8 mouse cellular contexts compared by ENCODE assay signal in the genomic region with DNA sequence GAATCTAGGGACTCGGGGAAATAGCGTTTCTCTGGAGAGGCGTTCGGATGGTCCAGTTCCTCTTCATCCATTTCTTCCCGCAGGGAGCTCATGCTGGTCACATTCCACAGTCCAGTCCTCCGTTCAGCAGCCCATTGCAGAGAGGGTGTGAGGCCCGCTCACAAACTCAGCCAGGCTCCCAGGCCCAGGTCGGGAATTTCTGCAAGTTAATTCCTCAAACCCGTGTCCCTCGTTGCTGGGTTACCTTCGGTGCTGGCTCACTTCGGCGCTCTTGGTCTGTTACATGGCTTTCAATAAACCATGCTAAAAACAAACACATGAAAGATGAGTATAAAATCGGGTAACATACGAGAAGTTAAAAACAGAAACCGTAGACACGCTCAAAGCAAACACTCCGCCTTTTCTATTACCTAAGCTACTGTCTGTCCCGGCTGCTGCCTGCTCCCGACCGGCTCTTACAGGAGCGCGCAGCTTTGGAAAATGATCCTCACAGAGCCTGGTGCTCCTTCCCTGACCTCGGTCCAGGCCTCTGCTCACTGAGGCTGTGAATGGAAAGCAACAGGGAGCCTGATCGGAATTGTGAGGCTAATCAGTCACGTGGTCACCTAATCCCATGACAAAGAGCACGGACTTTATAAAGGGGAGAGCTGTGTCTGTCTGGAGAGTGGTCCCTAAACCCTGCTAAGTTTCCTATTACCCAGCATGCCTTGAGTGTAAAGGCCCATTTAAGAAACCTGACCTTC. TPM values are rescaled to one million over a fixed set of nuclear protein-coding genes. Genes with fewer than 3 reads are reported as not detected.
A peak's percentile ranks its signal among the peaks of the same experiment; 100 is the strongest.
DNase-seq lines count a peak whose midpoint lies in the region; ATAC-seq and TF ChIP-seq lines count a peak whose summit lies in the region.

No protein-coding gene starts in this region.

- H3K36me3 ChIP-seq in forebrain, postnatal 0 days (ENCODE audit: insufficient read depth) = no peaks in the 10 kb centered on the region
- H3K36me3 ChIP-seq in limb, embryonic 13.5 days = no peaks in the 10 kb centered on the region
- no peaks in the 10 kb centered on the region for H3K36me3 ChIP-seq in stomach, embryonic 15.5 days

- WGBS in forebrain, postnatal 0 days = 8% methylated on average over 27 of the region's 27 CpGs
- whole genome bisulfite sequencing in limb, embryonic 13.5 days = 11% methylated on average over 27 of the region's 27 CpGs
- WGBS in stomach, embryonic 15.5 days = 29% methylated on average over 27 of the region's 27 CpGs

- peak overlapping the region; percentile 31; the same call in 1 of the 2 replicates for H3K9ac ChIP-seq in forebrain, postnatal 0 days
- H3K9ac ChIP-seq in limb, embryonic 13.5 days = peak overlapping the region; percentile 53
- no peak overlapping the region for H3K9ac ChIP-seq in stomach, embryonic 15.5 days

- H3K27me3 ChIP-seq in forebrain, postnatal 0 days (ENCODE audit: insufficient read depth, low read length) = no peaks in the 10 kb centered on the region
- no peaks in the 10 kb centered on the region for H3K27me3 ChIP-seq in limb, embryonic 13.5 days
- H3K27me3 ChIP-seq in stomach, embryonic 15.5 days (replicated peaks) = no peaks in the 10 kb centered on the region

- peak overlapping the region; percentile 0 for H3K4me3 ChIP-seq in forebrain, postnatal 0 days (ENCODE audit: low read depth, low read length)
- peak overlapping the region; percentile 15 for H3K4me3 ChIP-seq in limb, embryonic 13.5 days
- H3K4me3 ChIP-seq in stomach, embryonic 15.5 days (replicated peaks) = no peak overlapping the region

- H3K9me3 ChIP-seq in forebrain, postnatal 0 days (ENCODE audit: low read length) = no peaks in the 10 kb centered on the region
- peaks cover 3% of the 10 kb centered on the region; the same call in 1 of the 2 replicates for H3K9me3 ChIP-seq in limb, embryonic 13.5 days
- H3K9me3 ChIP-seq in stomach, embryonic 15.5 days = no peaks in the 10 kb centered on the region

- H3K4me2 ChIP-seq in forebrain, postnatal 0 days (ENCODE audit: low read depth) = peak overlapping the region; percentile 38
- peak overlapping the region; percentile 52 for H3K4me2 ChIP-seq in limb, embryonic 13.5 days (replicated peaks)
- H3K4me2 ChIP-seq in stomach, embryonic 15.5 days = peak overlapping the region; percentile 17; the same call in 1 of the 2 replicates

- ATAC-seq in forebrain, postnatal 0 days = peak; percentile 86
- ATAC-seq in limb, embryonic 13.5 days (ENCODE audit: low FRiP score, low read depth) = peak; percentile 71
- peak; percentile 47 for ATAC-seq in stomach, embryonic 15.5 days (ENCODE audit: insufficient read depth, low FRiP score, low read depth)
- no peak for ATAC-seq in granulocyte monocyte progenitor cell, adult 5-6 weeks (replicated peaks; ENCODE audit: poor library complexity, severe bottlenecking)

- no peak for TF ChIP-seq CTCF in forebrain, postnatal 0 days (IDR thresholded peaks at IDR 0.05; ENCODE audit: low read depth)

- H3K4me1 ChIP-seq in forebrain, postnatal 0 days (ENCODE audit: insufficient read depth) = peaks cover 4% of the 10 kb centered on the region; the same call in 1 of the 2 replicates
- peaks cover 11% of the 10 kb centered on the region for H3K4me1 ChIP-seq in limb, embryonic 13.5 days
- no peaks in the 10 kb centered on the region for H3K4me1 ChIP-seq in stomach, embryonic 15.5 days

- intact Hi-C loops in gastrocnemius, postnatal 36 days (cut with DNase I) = no loop called here

- peak overlapping the region; percentile 6; the same call in 1 of the 2 replicates for H3K27ac ChIP-seq in forebrain, postnatal 0 days (ENCODE audit: low read depth, low read length)
- H3K27ac ChIP-seq in limb, embryonic 13.5 days = no peak overlapping the region
- no peak overlapping the region for H3K27ac ChIP-seq in stomach, embryonic 15.5 days

- peak; percentile 18 for DNase-seq in right cerebral cortex, postnatal 4 days
- no peak for DNase-seq in right cerebral cortex, postnatal 25 days
- DNase-seq in forebrain, postnatal 0 days = peak; percentile 58
- no peak for DNase-seq in cerebellum, postnatal 14 days
- DNase-seq in gastrocnemius, postnatal 36 days = no peak

RNA-seq across cellular contexts. Expression of a gene that starts 16.9 kb away (rescaled TPM):
- 4.5 and 5.1 TPM in 2 replicates for total RNA-seq in forebrain, postnatal 0 days (2014; rRNA removed)
- 5.2 and 9.0 TPM in 2 replicates for polyA plus RNA-seq in forebrain, postnatal 0 days (2015; fragmentation: Nextera tagmentation; extraction: Ambion mirVana)
- polyA plus RNA-seq in limb, embryonic 13.5 days (2015; fragmentation: Nextera tagmentation; extraction: Ambion mirVana) = 0.17 and 0.22 TPM in 2 replicates
- polyA plus RNA-seq in stomach, embryonic 15.5 days (2015; fragmentation: Nextera tagmentation; extraction: Ambion mirVana) = 0.50 and 0.54 TPM in 2 replicates
- not detected for total RNA-seq in gastrocnemius, postnatal 36 days (2021)
- total RNA-seq in granulocyte monocyte progenitor cell, adult 5-6 weeks (2014; fragmentation: Nextera tagmentation) = not detected in 2 replicates
- not detected in 2 replicates for total RNA-seq in granulocyte monocyte progenitor cell, adult 5-6 weeks (2017)

RNA-seq across cellular contexts. Expression of a gene that starts 22.7 kb away (rescaled TPM):
- 38.2 and 47.5 TPM in 2 replicates for total RNA-seq in forebrain, postnatal 0 days (2014; rRNA removed)
- polyA plus RNA-seq in forebrain, postnatal 0 days (2015; fragmentation: Nextera tagmentation; extraction: Ambion mirVana) = 43.7 and 53.2 TPM in 2 replicates
- 17.9 and 18.6 TPM in 2 replicates for polyA plus RNA-seq in limb, embryonic 13.5 days (2015; fragmentation: Nextera tagmentation; extraction: Ambion mirVana)
- polyA plus RNA-seq in stomach, embryonic 15.5 days (2015; fragmentation: Nextera tagmentation; extraction: Ambion mirVana) = 45.3 and 46.8 TPM in 2 replicates
- 10 to 100 TPM; 28.9 to 30.6 TPM for total RNA-seq in gastrocnemius, postnatal 36 days (2021)
- total RNA-seq in granulocyte monocyte progenitor cell, adult 5-6 weeks (2014; fragmentation: Nextera tagmentation) = 7.3 and 10.7 TPM in 2 replicates
- total RNA-seq in granulocyte monocyte progenitor cell, adult 5-6 weeks (2017) = 13.1 and 21.3 TPM in 2 replicates

RNA-seq across cellular contexts. Expression of a gene that starts 49.9 kb away (rescaled TPM):
- total RNA-seq in forebrain, postnatal 0 days (2014; rRNA removed) = 35.7 and 38.2 TPM in 2 replicates
- polyA plus RNA-seq in forebrain, postnatal 0 days (2015; fragmentation: Nextera tagmentation; extraction: Ambion mirVana) = 38.7 and 42.0 TPM in 2 replicates
- polyA plus RNA-seq in limb, embryonic 13.5 days (2015; fragmentation: Nextera tagmentation; extraction: Ambion mirVana) = 32.5 and 36.5 TPM in 2 replicates
- polyA plus RNA-seq in stomach, embryonic 15.5 days (2015; fragmentation: Nextera tagmentation; extraction: Ambion mirVana) = 35.4 and 39.8 TPM in 2 replicates
- 10 to 100 TPM; 14.3 to 15.7 TPM for total RNA-seq in gastrocnemius, postnatal 36 days (2021)
- total RNA-seq in granulocyte monocyte progenitor cell, adult 5-6 weeks (2014; fragmentation: Nextera tagmentation) = 16.1 and 17.3 TPM in 2 replicates
- total RNA-seq in granulocyte monocyte progenitor cell, adult 5-6 weeks (2017) = 11.9 and 15.1 TPM in 2 replicates

RNA-seq across cellular contexts. Expression of a gene that starts 50.6 kb away (rescaled TPM):
- total RNA-seq in forebrain, postnatal 0 days (2014; rRNA removed) = 31.8 and 40.7 TPM in 2 replicates
- polyA plus RNA-seq in forebrain, postnatal 0 days (2015; fragmentation: Nextera tagmentation; extraction: Ambion mirVana) = 100.0 and 102 TPM in 2 replicates
- 206 and 207 TPM in 2 replicates for polyA plus RNA-seq in limb, embryonic 13.5 days (2015; fragmentation: Nextera tagmentation; extraction: Ambion mirVana)
- polyA plus RNA-seq in stomach, embryonic 15.5 days (2015; fragmentation: Nextera tagmentation; extraction: Ambion mirVana) = 157 and 163 TPM in 2 replicates
- 10 to 100 TPM; 63.9 to 73.9 TPM for total RNA-seq in gastrocnemius, postnatal 36 days (2021)
- total RNA-seq in granulocyte monocyte progenitor cell, adult 5-6 weeks (2014; fragmentation: Nextera tagmentation) = 77.6 and 89.6 TPM in 2 replicates
- total RNA-seq in granulocyte monocyte progenitor cell, adult 5-6 weeks (2017) = 97.7 and 112 TPM in 2 replicates

Comparison
In these comparisons a context has a peak if more than half of its experiments do, and no peak if none do; other contexts are left out.
1. DNase-seq: peak in right cerebral cortex, postnatal 4 days (single experiment) and forebrain, postnatal 0 days (single experiment); none in right cerebral cortex, postnatal 25 days (single experiment), cerebellum, postnatal 14 days (0 of 2) and gastrocnemius, postnatal 36 days (0 of 2).
2. Peak in every context shown above with its lines, with median percentiles within 50 percentile points of each other: H3K4me2 ChIP-seq.